Mouse (Mus musculus) ES-E14 (cell line): ENCODE data around the gene Hc. TPM values are rescaled to one million over a fixed set of nuclear protein-coding genes. Genes with fewer than 3 reads are reported as not detected.

Experiments
- DNase-seq: peaks from one replicate; pipeline ENCODE4 v3.0.0-alpha.2; 2013; ENCODE audit warnings: low read depth, low spot score
- H3K27ac ChIP-seq: 2 replicates; pipeline ENCODE4 v1.5.1; 2012; ENCODE audit warnings: low read depth, mild to moderate bottlenecking, low read length, moderate library complexity, mixed read lengths; ENCODE audit not compliant: poor library complexity, insufficient read depth, severe bottlenecking
- H3K36me3 ChIP-seq: 2 replicates; pipeline ENCODE4 v1.6.1; 2012; ENCODE audit warnings: mild to moderate bottlenecking, low read length, moderate library complexity, mixed read lengths; ENCODE audit not compliant: control insufficient read depth, poor library complexity, insufficient read depth, severe bottlenecking
- H3K4me1 ChIP-seq, 2 experiments: fragments of 150-350 bp in 1 of 2; sonication (generic) in 1 of 2; 2 replicates each; pipeline ENCODE4 v1.6.1; 2012; ENCODE audit warnings: low read length in 2 of 2, mild to moderate bottlenecking in 1 of 2, mixed read lengths in 1 of 2; ENCODE audit not compliant: control insufficient read depth in 2 of 2, insufficient read depth in 2 of 2, poor library complexity in 1 of 2
- H3K4me3 ChIP-seq, 2 experiments: fragments of 150-350 bp in 1 of 2; sonication (generic) in 1 of 2; 2 replicates each; pipeline ENCODE4 v1.5.1; 2012; ENCODE audit warnings: low read length in 2 of 2, low read depth in 1 of 2, mild to moderate bottlenecking in 1 of 2, mixed read lengths in 1 of 2; ENCODE audit not compliant: insufficient read depth in 1 of 2, poor library complexity in 1 of 2, severe bottlenecking in 1 of 2
- H3K9ac ChIP-seq: 2 replicates; pipeline ENCODE4 v1.6.1; 2012; ENCODE audit warnings: low read depth, mild to moderate bottlenecking, low read length, mixed read lengths; ENCODE audit not compliant: poor library complexity, insufficient read depth, severe bottlenecking
- H3K9me3 ChIP-seq: fragments of 150-350 bp; sonication (generic); 2 replicates; pipeline ENCODE4 v1.6.1; 2012; ENCODE audit warnings: low read depth, mild to moderate bottlenecking, low read length; ENCODE audit not compliant: control insufficient read depth, insufficient read depth
- CHD2 ChIP-seq: IDR thresholded peaks from 2 replicates; pipeline ENCODE4 v1.6.1; 2014; ENCODE audit warnings: mild to moderate bottlenecking, low read depth, low read length, inconsistent platforms
- HCFC1 ChIP-seq: IDR thresholded peaks from 2 replicates; pipeline ENCODE4 v1.6.1; 2012; ENCODE audit warnings: low read length, inconsistent platforms, borderline replicate concordance; ENCODE audit not compliant: insufficient read depth
- MAFK ChIP-seq: IDR thresholded peaks from 2 replicates; pipeline ENCODE4 v1.6.1; 2014; ENCODE audit warnings: mild to moderate bottlenecking, low read depth, low read length, inconsistent platforms; ENCODE audit not compliant: insufficient read depth
- ZC3H11A ChIP-seq: IDR thresholded peaks from 2 replicates; pipeline ENCODE4 v1.6.1; 2012; ENCODE audit warnings: low read depth, mild to moderate bottlenecking, inconsistent platforms, low read length, borderline replicate concordance
- ZNF384 ChIP-seq: IDR thresholded peaks from 2 replicates; pipeline ENCODE4 v1.6.1; 2012; ENCODE audit warnings: low read depth, low read length, inconsistent platforms
- in situ Hi-C, 2 experiments: fragments of 600-800 bp; cut with MboI; formaldehyde crosslinking; loops; one replicate each; pipeline ENCODE4 v1.15.1; 2025; ENCODE audit warnings: low sequenced_read_pairs in 2 of 2, inconsistent platforms in 1 of 2; ENCODE audit not compliant: unreplicated experiment in 2 of 2
- total RNA-seq: library from RNA; depleted of rRNA; stranded (reverse); fragments of 300-350 nt; gene quantifications from 2 replicates; pipeline ENCODE4 v1.2.3, GENCODE M21; 2012

The Hc gene
- total RNA-seq, 1 experiment: 0.45 TPM

GRCm38 (mm10) chr2:34962893-34963292 is 98.3 kb downstream of the Hc start:
- H3K9ac ChIP-seq: no peak overlapping the region
- no peak overlapping the region for H3K27ac ChIP-seq
- peaks cover 5 to 14% of the 10 kb centered on the region in 2 experiments; a peak in 3 of 4 replicates for H3K4me1 ChIP-seq
- DNase-seq: no peak
- in situ Hi-C loops: no loop called here
- no peaks in the 10 kb centered on the region for H3K9me3 ChIP-seq
- H3K36me3 ChIP-seq: no peaks in the 10 kb centered on the region
- no peak for TF ChIP-seq CHD2
- no peak for TF ChIP-seq MAFK
- no peak for TF ChIP-seq ZC3H11A
- TF ChIP-seq ZNF384: no peak
- no peak for TF ChIP-seq HCFC1
- H3K4me3 ChIP-seq: no peak overlapping the region

GRCm38 (mm10) chr2:34962211-34962610 is 99.0 kb downstream of the Hc start:
- DNase-seq: no peak
- in situ Hi-C loops: no loop called here
- no peaks in the 10 kb centered on the region for H3K36me3 ChIP-seq
- H3K4me3 ChIP-seq: no peak overlapping the region
- H3K27ac ChIP-seq: no peak overlapping the region
- no peaks in the 10 kb centered on the region for H3K9me3 ChIP-seq
- H3K9ac ChIP-seq: no peak overlapping the region
- TF ChIP-seq MAFK: no peak
- TF ChIP-seq ZNF384: no peak
- TF ChIP-seq HCFC1: no peak
- no peak for TF ChIP-seq ZC3H11A
- TF ChIP-seq CHD2: no peak
- H3K4me1 ChIP-seq: peaks cover 5 to 14% of the 10 kb centered on the region in 2 experiments; a peak in 3 of 4 replicates

- no peak for TF ChIP-seq CHD2
- TF ChIP-seq ZNF384: no peak
- no peak for TF ChIP-seq HCFC1
- TF ChIP-seq ZC3H11A: no peak
- TF ChIP-seq MAFK: no peak
These were observed 99.7 kb downstream of the Hc start, which contains the start of gene Traf1 for GRCm38 (mm10) chr2:34961481-34962036. Gene Traf1, minus strand, starts transcription at chr2:34961772.

GRCm38 (mm10) chr2:34960966-34961365 is 100.3 kb downstream of the Hc start:
- in situ Hi-C loops: no loop called here
- H3K4me1 ChIP-seq: peaks cover 5 to 14% of the 10 kb centered on the region in 2 experiments; a peak in 3 of 4 replicates
- H3K9ac ChIP-seq: no peak overlapping the region
- H3K36me3 ChIP-seq: no peaks in the 10 kb centered on the region
- DNase-seq: no peak
- TF ChIP-seq MAFK (no peak), ZNF384 (no peak), ZC3H11A (no peak), HCFC1 (no peak), CHD2 (no peak)
- H3K27ac ChIP-seq: no peak overlapping the region
- H3K4me3 ChIP-seq: peak overlapping the region; percentile 23 to 38; a peak in 3 of 4 replicates
- H3K9me3 ChIP-seq: no peaks in the 10 kb centered on the region

More at GRCm38 (mm10) chr2:34961481-34962036, 99.7 kb downstream of the Hc start, which contains the start of gene Traf1:
- no peaks in the 10 kb centered on the region for H3K36me3 ChIP-seq
- no peak for DNase-seq
- no peaks in the 10 kb centered on the region for H3K9me3 ChIP-seq
- H3K27ac ChIP-seq: no peak within 1 kb of the TSS
- peak within 1 kb of the TSS; percentile 23 to 38; a peak in 3 of 4 replicates for H3K4me3 ChIP-seq
- in situ Hi-C loops: no loop called here
- H3K9ac ChIP-seq: peak within 1 kb of the TSS; percentile 24; the same call in 1 of the 2 replicates
- peaks cover 5 to 14% of the 10 kb centered on the region in 2 experiments; a peak in 3 of 4 replicates for H3K4me1 ChIP-seq
